Mouse (Mus musculus): ENCODE data around the gene Tlcd1.
"Not testable (repeated sequence)": the region's sequence is repeated elsewhere in the genome, so short reads cannot be mapped to it uniquely, and the experiment has no call there.

The Tlcd1 gene

DNA sequence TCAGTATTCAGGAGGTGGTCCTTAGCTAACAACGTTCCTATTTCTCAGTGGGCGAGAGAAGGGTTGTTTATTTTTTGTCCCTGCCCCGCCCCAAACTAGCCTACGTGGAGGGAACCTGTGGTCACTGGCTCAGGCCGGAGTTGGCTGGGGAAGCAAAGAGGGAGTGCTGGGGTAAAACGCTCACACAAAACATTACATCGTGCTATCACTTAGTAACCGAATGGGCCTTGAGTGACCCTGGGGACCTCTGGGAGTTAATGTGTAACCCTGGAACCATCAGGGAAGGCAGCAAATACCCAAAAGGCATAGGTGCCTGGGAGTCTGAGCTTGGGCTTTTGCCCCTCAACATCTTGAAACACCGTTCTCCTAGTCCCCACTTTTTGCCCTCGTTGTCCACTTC is 926 bp downstream of the Tlcd1 start:
- no peak for DNase-seq (ENCODE audit: low read depth, low spot score)

DNA sequence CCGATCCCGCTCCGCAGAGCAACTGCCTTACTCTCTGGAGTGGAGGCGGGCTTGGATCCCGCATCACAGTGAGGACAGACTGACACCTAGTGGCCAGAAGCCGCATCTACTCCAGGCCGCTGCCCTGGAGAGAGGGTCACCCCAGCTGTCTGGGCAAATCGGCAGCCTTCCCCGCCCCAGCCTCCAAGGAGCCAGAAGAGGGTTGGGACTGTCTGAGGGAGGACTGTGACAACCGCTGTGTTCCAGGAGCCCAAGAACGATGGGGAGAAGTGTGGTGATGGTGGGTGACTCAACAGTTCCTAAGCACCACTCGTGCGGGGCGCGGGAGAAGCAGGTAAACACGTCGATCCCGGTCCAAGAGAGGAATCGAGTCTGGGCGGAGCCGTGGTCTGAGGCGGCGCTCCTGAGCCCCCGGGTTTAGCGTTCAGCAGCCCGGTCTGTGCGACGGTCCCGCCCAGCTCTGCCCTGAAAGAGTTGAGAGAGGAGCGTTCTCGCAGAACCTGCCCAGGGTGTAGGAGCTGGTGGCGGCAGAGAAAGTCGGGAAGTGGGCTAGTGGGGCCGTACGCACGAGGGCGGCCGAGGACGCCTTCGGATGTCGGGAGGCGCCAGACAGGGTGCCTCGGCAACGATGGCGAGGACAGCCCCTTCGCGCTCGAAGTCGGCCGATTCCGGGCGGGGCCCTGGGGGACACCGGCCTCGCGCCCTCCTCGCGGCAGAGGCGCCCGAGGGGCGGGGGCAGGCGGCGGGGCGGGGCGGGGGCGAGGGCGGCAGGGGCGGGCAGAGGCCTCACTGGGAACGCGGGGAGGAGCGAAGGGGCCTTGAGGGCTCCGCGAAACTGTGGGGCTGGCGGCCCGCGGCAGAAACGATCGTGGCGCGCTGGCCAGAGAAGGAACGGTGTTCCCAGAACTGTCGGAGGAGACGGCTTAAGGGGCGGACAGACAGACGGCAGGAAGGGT is 1.7 kb downstream of the Tlcd1 start:
- peak; percentile 91 for DNase-seq (ENCODE audit: low read depth, low spot score)

DNA sequence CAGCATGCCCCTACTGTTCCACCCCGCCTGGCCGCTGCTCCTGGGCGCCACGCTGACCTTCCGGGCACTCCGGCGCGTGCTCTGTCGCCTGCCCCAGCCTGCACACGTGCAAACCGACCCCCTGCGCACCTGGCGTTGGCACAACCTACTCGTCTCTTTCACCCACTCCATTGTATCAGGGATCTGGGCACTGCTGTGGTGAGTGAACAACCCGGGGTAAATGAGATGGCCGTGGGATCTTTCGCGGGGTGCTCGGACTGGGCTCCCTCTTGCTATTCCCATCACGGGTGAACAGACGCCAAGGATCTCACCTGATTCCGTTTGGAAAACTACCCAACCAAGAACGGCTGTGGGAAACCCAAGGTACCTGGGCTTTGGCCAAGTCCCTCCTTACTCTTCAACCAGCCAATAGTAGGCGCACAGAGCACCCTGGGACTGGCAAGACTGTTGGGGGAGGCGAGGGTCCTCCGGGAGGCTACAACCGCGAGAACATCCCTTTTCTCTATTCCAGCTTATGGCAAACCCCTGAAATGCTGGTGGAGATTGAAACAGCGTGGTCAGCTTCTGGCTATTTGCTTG is 2.4 kb downstream of the Tlcd1 start:
- DNase-seq (ENCODE audit: low read depth, low spot score), result peak; percentile 37

DNA sequence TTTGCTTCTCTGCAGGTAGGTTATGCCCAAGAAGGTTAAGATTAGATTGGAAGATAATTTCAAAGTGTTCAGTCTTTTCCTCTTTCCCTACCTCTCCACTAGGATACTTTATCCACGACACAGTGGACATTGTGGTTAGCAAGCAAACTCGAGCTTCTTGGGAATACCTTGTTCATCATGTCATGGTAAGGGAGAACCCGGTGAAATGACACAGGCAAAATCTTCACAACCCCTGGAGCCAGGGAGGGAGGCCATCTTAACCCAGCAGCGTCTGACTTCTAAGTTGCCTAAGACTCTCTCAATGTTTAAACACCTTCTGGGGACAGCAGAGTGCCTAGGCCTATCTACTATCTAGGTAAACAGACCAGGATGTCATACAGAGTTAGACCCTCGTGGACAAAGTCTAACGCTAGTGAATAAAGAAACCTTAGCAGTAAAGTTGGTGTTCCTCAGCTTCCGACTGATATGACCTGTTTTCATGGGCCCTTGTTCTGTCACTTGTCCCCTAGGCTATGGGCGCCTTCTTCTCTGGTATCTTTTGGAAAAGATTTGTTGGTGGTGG is 3.0 kb downstream of the Tlcd1 start:
- DNase-seq (ENCODE audit: low read depth, low spot score), result peak; percentile 3

DNA sequence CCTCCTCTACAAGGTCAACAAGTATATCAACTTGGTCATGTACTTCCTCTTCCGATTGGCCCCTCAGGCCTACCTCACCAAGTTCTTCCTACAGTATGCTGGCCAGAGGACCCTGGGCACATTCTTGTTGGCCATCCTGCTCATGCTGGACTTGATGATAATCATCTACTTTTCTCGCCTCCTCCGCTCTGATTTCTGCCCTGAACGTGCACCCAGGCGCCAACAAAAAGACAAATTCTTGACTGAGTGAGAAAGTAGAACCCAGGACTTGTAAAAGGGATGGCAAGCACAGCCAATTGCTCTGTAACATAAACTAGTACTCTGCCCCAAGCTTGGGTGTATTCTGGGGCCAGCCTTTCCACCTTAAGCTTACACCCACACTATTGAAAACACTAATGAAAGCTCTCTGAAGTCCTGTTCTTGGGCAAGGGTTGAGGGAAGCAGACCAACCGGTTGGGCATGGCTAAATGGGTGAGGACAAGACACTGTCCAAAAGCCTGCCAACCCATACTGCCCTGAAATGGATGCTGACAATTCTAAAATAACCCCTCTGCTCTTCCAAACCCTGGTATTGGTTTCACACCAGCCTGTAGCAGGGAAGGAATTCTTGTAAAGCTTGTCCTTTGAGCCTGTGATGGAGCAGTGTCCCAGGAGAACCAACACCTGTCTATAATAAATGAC is 3.7 kb downstream of the Tlcd1 start:
- peak; percentile 11 for DNase-seq (ENCODE audit: low read depth, low spot score)

DNA sequence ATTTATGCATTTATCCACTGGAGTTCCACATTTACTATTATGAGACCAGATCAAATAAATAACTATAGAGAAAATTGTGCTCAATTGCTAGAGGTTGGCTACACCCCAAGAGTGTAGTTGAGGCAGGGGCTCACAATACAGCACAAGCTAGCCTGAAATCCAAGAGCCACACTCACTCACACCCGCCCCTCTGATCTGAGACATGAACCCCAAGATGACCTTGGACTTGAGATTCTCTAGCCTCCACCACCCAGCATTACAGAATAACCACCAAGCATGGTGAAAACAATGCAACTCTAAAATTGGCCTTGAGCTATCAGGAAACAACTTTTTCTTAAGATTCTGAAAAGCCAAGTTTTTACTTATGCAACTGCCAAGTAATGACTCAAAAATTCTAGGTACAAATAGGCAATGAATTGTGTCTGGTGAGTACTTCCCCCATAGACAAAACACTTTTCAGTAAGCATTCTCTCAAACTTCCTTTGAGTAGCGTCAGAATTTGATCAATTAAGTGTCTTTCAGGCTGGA is 5.4 kb downstream of the Tlcd1 start:
- no peak for DNase-seq (ENCODE audit: low read depth, low spot score)

DNA sequence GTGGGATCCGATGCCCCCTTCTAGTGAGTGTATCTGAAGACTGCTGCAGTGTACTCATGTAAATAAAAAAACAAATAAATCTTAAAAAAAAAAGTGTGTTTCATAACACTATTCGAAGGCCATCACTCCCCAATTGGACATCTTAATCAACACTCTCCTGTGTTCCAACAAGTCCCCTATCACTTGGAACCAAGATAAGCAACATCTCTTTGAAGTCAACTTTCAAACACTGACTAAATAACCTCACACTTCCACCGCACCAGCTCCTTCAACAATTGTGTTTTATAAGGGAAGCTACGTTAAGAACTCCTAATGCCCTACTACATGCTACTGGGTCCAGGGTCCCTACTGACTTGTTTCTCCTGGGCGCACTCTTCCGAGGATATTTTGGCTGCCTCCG is 5.9 kb downstream of the Tlcd1 start:
- DNase-seq (ENCODE audit: low read depth, low spot score), result no peak

DNA sequence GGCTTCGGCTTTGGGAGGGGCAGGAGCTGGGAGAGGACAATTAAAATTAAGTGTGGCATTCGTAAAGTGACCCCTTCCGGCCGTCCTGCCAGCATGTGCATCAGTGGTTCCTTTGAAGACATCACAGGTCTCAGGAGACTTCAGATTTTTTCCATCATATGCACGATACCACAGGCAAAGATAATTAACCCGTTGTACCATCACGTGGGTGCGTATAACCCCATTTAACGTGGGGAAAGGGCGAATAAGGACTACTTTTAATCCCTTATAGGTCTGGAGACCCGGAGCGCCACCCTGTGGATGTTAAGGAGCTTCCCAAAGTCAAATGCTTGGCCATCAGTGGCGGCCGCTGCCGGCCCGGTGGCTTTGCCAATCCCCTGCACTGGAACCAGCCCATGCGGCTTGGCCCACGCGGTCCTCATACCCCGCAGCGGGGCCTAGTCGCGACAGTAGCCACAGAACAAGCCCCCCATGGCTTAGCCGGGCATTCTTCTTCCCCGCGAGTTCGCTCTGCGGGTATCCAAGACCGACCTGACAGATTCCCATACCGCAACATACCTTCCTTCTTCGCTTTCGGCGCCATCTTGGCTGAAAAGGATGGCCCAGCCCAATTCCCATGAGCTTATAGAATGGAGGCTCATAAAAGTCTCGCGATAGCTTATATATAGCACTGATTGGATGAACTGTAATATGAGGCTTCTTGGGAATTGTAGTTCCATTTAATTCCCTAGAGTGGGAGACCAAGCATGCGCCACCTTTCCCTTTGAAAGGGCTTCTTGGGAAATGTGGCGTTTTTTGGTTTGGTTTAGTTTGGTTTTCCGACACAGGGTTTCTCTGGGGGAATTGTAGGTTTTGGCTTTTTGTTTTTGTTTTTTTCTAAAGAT is 6.7 kb downstream of the Tlcd1 start, which contains the start of gene Rpl23a:
Gene Rpl23a, minus strand, starts transcription at position 624 of the 884 bp plus-strand sequence.
- peak; percentile 92 for DNase-seq (ENCODE audit: low read depth, low spot score)

DNA sequence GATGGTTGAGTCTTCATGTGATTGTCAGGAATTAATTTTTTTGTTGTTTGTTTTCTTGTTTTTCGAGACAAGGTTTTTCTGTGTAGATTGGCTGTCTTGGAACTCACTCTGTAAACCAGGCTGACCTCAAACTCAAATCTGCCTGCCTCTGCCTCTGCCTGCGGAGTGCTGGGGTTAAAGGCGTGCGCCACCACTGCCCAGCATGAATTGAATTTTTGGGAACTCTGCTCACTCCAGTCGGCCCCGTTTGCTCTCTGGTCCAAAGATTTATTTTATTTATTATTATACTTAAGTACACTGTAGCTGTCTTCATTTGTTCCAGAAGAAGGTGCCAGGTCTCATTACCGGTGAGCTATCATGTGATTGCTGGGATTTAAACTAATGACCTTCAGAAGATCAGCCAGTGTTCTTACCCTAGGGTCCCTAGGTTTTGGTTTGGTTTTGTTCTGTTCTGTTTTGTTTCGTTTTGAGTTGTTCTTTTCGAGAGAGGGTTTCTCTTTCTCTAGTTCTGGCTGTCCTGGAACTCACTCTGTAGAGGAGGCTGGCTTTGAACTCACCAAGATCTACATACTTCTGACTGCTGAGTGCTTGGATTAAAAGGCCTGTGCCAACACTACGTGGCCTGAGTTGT is 7.5 kb downstream of the Tlcd1 start:
- no peak for DNase-seq (ENCODE audit: low read depth, low spot score)

DNA sequence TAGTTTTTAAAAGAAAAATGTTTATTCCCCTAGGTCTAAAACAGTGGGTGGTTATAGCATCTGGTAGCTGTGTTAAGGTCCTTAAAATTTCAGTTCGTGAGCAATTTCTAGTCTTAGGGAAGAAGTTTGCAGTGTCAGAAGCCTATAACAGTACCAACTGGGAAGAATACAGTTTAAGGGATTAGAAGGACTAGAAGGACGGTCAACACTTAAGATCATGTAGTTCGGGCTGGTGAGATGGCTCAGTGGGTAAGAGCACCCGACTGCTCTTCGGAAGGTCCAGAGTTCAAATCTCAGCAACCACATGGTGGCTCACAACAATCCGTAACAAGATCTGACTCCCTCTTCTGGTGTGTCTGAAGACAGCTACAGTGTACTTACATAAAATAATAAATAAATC is 8.2 kb downstream of the Tlcd1 start:
- not testable (repeated sequence) for DNase-seq (ENCODE audit: low read depth, low spot score)

DNA sequence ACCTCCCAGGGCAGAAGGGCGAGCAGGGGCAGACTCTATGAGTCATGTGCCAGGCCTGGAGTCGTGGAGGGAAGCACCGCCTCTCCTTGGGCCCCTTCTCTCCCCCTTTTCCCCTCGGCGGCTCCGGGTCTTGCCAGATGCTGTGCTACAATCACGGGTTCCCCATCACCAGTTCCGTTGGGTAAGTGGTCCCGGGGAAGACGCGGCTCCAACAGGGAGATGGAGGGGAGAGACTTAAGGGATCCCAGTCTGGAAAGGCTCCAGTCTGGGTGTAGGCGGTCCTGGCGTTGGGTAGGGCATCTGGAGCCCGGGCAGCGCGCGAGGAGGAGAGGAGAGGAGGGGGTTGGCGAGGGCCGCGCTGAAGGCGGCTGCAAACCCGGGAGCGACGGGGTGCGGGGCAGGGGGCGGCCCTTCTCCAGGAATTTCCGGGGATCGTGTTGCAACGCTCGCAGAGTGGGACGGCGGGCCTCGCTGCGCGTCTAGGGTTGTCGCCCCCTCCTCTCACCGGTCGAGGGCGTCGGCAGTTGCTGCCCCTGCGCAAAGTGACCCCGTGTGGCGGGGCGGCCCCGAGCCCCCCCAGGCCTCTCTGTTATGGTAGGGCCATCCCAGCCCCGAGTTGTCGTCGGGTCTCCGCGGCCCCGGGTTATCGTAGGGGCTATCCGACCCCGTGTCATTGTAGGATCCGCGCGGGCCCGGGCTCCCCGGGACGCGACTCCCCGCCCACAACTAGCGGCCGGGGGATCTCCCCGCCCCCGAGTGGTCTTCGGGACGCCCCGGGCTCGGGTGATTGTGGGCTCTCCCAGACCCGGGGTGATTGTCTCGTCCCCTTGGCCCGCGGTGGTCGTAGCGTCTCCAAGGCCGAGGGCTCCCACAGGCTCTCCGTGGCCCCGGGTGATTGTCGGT is 12.1 kb downstream of the Tlcd1 start, which contains the start of gene Rab34:
Gene Rab34, plus strand, starts transcription at position 100 of the 903 bp plus-strand sequence.
- DNase-seq (ENCODE audit: low read depth, low spot score), result peak; percentile 37

DNA sequence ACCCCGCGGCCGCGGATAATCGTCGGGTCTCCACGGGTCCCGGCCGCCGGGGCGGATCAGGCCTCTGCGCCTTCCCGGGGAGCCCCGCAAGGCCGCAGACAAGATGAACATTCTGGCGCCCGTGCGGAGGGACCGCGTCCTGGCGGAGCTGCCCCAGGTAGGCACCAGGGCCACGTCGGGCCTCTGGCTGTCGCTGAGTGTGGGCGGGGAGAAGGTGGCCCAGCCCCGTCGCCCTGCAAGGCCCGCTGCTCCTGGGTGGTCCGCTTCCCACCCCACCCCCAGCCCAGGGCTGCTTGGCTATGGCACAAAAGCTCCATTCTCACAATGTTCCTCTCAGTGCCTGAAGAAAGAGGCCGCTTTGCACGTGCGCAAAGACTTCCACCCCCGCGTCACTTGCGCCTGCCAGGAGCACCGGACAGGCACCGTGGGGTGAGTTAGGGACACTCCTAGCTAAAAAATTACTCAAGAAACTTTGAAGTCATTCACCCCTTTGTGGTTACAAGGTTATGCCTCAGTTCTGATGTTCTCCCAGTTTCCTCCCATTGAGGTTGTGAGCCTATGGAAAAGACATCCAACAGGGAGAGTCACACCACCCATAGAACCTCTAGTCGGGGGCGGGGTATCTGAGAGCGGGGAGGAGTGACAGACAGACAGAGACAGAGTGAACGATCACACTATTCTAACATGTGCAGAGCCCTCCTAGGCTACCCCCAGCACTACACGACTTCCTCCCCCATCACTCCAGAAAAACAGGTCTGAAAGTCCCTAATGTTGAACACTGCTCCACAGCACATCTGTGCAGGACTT is 12.9 kb downstream of the Tlcd1 start:
- peak; percentile 52 for DNase-seq (ENCODE audit: low read depth, low spot score)

DNA sequence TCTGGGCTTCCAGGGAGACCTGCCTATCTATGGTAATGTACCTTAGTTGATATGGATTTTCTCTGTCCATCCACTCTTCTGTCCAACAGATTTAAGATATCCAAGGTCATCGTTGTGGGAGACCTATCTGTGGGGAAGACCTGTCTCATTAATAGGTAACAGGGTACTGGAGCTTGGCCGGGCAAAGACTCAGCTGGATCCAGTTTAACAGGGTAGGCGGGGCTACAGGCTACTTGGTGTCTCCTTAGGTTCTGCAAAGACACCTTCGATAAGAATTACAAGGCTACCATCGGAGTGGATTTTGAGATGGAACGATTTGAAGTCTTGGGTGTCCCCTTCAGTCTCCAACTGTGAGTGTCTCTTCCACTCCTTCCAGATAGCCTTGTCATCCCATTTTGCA is 13.5 kb downstream of the Tlcd1 start:
- DNase-seq (ENCODE audit: low read depth, low spot score), result no peak

DNA sequence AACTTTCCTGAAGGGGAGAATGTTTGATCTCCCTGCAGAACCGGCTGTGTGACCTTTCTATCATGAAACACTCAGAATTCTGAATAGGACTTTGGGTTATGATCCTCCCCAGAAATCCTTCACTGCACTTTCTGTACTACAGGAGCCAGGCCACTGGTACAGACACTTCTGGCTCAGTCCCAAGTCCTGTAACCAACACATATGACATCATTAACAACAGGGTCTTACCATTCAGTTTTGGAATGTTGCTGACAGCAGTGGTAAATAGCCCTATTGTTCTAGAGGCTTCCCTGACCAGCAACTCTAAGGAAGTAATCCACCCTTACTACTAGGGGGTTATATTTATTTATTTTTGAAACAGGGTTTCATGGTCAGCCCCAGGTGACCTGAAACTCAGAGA is 16.6 kb downstream of the Tlcd1 start, which contains the start of gene Proca1:
Gene Proca1, plus strand, starts transcription at position 280 of the 400 bp plus-strand sequence.
- no peak for DNase-seq (ENCODE audit: low read depth, low spot score)

DNA sequence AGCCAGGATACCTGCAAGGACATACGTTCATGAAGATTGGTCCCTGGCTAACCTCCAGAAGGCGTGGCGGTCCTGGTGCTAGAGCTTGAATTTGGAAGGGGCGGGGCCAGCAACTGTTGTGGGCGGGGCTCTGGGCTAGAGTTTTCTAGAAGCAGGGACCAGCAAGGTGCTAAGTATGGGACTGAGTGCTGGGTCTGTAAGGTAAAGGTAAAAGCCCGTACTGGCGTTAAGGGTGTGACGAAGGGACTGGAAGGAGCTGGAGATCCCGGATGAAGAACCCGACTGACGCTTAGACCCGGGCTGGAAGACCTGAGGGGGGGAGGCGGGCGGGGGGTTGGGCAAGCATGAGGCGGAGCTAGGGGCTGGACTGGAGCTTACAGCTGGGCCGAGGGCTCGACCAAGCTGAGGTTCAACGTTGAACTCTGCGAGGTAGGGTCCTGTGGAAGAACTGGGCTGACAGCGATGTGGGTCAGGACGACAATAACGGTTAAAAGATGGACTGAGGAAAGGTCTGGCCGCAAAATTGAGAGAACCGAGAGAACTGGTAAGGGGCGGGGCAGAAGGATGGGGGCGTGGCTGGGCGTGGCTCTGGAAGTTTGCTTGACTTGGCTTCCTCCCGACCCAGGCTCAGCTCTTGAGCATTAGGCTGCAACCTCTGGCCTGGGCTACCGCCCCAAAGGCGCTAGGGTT is 18.0 kb downstream of the Tlcd1 start:
- DNase-seq (ENCODE audit: low read depth, low spot score), result peak; percentile 65

DNA sequence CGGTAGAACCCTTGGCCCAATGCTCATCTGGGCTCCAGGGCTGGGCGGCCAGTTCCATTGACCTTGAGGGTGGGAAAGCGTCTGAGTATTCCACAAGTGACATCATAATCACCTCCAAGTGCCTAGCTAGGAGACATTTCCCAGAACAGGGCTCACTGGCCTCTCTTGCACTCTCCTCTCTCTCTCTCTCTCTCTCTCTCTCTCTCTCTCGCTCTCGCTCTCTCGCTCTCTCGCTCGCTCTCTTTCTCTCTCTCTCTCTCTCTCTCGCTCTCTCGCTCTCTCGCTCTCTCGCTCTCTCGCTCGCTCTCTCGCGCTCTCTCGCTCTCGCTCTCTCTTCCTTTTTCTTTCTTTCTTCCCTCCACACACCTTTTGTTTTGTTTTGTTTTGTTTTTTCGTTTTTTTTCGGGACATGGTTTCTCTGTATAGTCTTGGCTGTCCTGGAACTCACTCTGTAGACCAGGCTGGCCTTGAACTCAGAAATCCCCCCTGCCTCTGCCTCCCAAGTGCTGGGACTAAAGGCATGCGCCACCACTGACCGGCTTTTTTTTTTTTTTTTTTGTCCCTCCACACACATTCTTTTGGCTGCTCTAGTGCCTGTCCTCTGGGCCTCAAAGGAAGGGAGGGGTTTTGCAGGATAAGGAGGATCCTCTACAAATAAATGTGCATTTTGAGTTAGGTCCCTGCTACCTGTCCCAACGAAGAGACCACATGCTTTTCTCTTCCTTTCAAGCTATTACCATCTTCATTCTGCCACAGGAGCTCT is 18.8 kb downstream of the Tlcd1 start:
- DNase-seq (ENCODE audit: low read depth, low spot score), result no peak

DNA sequence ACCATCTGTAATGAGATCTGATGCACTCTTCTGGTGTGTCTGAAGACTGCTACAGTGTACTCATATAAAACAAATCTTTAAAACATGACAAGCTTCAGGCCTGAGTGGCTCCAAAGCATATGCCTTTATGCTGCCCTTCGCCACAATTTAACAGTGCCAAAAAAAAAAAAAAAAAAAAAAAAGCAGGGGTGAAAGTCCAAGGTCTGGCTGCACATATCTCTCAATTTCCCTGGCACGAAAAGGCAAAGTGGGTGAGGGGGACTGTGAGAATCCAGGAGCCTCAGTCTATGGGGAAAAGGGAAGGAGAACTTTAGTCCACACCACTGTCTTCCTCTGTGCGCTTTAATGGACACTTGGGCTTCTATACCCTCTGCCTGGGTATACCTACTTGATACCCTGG is 25.9 kb downstream of the Tlcd1 start:
- no peak for DNase-seq (ENCODE audit: low read depth, low spot score)
